Mouse (Mus musculus): ENCODE measurements around the gene Dlx2.

GRCm38 (mm10) chr2:71527323-71528013 lies 19.1 kb downstream of the Dlx2 start:
- TF ChIP-seq CTCF (IDR thresholded peaks at IDR 0.05; ENCODE audit: control insufficient read depth, insufficient read depth, insufficient replicate concordance, low read depth, low read length) = no peak
- TF ChIP-seq POLR2A (IDR thresholded peaks at IDR 0.05; ENCODE audit: control insufficient read depth, low read depth, low read length) = no peak

All from testis, adult 2 months (tissue).